Mouse (Mus musculus) cortical plate, adult 2 months (tissue): ENCODE data around the gene Zbed4.

Experiments used
- CTCF ChIP-seq: fragments of 200-500 bp; IDR thresholded peaks from 2 replicates; pipeline ENCODE4 v1.5.1; 2011; ENCODE audit warnings: mild to moderate bottlenecking, control low read depth, low read length; ENCODE audit not compliant: insufficient read depth; ENCODE audit errors: extremely low read depth
- POLR2A ChIP-seq: fragments of 200-500 bp; IDR thresholded peaks from 2 replicates; pipeline ENCODE4 v1.6.1; 2011; ENCODE audit warnings: mild to moderate bottlenecking, low read length, control low read depth; ENCODE audit not compliant: insufficient read depth; ENCODE audit errors: extremely low read depth

- TF ChIP-seq CTCF: no peak
- TF ChIP-seq POLR2A: peak; percentile 58; the same call in 1 of the 2 replicates
These were observed 67.8 kb downstream of the Zbed4 start, which contains the start of the genes Alg12 and Creld2 for GRCm38 (mm10) chr15:88819026-88819905.
